Mouse (Mus musculus) lung, postnatal 36 days (tissue): ENCODE results near the gene Zfp60.
A peak's percentile ranks its signal among the peaks of the same experiment; 100 is the strongest.

Source experiments
- DNase-seq: peaks from one replicate; pipeline ENCODE4 v3.0.0; 2022; ENCODE audit warnings: mixed read lengths

The Zfp60 gene

DNA sequence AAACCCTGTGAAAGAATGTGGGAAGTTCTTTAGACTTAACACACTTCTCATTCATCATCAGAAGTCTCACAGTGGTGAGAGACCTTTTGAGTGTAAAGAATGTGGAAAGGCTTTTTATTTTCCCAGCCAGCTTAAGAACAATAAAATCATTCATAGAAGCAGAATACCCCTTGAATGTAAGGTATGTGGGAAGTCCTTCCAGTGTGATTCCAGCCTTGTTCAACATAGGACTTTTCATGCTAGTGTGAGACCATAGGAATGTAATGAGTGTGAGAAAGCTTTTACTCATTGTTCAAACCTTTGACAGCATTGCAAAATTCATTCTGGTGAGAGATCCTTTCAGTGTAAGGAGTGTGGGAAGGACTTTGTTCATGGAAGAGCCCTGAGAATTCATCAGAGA lies 63.4 kb downstream of the Zfp60 start:
- no peak for DNase-seq

DNA sequence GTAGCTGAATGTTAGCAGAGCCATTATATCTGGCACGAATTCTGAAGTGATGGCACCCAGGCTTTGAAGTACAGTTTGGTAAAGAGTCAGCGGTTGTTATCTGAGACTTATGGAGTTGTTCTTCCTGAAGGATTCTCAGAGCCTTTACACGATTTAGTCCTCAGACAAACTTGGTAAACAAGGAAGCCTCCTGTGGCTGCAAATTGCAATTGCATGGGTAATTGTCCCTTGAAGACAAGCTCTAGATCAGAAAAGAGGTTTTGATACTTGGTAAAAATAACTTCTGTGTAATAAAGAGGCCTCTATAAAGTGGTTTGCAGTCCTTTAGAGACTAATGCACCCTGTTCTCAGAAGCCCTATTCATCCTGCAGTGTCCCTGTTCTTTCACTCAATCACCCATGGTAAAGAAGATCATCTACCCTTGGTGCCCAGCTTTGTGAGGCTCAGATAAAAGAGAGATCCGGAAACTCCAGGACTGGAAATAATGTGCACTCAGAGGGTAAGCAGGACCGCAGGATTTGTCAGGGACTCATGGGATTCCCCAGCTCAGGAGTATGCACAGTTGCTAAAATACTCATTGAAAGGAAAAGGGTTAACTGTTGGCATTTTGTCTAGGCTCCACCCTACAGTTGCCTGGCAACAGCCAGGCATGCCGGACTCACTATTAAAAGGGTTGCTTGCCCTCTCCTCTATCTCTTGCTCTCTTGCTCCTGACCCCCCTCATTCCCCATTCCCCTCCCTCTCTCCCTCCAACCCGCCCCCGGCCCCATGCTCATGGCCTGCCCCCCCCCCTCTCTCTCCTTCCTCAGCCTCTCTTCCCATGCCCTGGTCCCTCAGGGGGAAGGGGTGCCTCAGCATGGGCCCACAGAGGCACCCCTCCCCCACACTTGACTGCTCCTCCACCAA lies 67.0 kb downstream of the Zfp60 start:
- DNase-seq, result no peak

DNA sequence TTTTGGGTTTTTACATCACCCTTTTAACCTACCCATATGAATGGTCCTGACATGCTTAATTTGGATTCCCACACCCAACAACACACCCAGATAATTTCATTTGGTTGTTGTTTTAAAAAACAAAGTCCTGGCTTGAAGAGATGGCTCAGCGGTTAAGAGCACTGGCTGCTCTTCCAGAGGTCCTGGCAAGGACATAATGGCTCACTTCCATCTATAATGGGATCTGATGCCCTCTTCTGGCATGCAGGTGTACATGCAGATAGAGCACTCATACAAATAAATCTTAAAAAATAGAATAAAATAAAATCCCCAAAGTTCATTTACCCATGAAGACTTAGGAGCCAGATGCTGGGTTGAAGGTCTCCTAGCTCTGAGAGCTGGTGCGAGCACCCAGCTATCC lies 69.9 kb downstream of the Zfp60 start:
- peak; percentile 14 for DNase-seq

DNA sequence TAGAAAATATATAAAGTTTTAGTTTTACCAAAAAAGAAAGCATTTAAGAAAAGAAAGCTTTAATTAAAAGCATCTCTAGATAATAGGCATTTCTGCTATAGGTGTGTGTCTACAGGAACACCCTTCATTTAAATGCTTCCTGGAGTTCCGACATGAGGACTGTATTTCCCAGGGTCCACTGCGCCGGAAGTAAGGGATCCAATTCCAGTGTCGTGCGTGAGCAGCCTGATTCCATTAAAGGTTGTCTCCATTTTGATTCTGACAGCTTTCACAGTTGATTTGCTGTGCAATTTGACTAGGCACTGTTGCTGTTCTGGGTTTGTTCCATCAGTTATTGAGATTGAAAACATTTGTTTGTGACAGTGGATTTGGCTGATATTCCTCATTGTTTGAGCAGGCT lies 71.8 kb downstream of the Zfp60 start:
- no peak for DNase-seq
